Mouse (Mus musculus) forebrain, embryonic 13.5 days (tissue): Measurements from ENCODE around the gene Marf1. TPM values are rescaled to one million over a fixed set of nuclear protein-coding genes. Genes with fewer than 3 reads are reported as not detected.

Experiments
- ATAC-seq: fragments of 200-750 bp; cut with Nextera tagmentation; 2 replicates; pipeline ENCODE4 v1.8.0; 2017
- H3K27ac ChIP-seq: fragments of 300-500 bp; sonication (generic); 2 replicates; pipeline ENCODE4 v1.5.1; 2015; ENCODE audit warnings: inconsistent platforms, mild to moderate bottlenecking, moderate library complexity
- H3K27me3 ChIP-seq: fragments of 300-500 bp; sonication (generic); 2 replicates; pipeline ENCODE4 v1.6.1; 2015; ENCODE audit warnings: mild to moderate bottlenecking, inconsistent platforms
- H3K36me3 ChIP-seq: fragments of 300-500 bp; sonication (generic); 2 replicates; pipeline ENCODE4 v1.6.1; 2015; ENCODE audit warnings: mild to moderate bottlenecking, inconsistent platforms; ENCODE audit not compliant: poor library complexity, severe bottlenecking
- H3K4me1 ChIP-seq: fragments of 300-500 bp; sonication (generic); 2 replicates; pipeline ENCODE4 v1.6.1; 2015; ENCODE audit warnings: inconsistent platforms
- H3K4me2 ChIP-seq: fragments of 300-500 bp; sonication (generic); 2 replicates; pipeline ENCODE4 v1.6.1; 2015; ENCODE audit warnings: inconsistent platforms, mild to moderate bottlenecking, moderate library complexity
- H3K4me3 ChIP-seq: fragments of 300-500 bp; sonication (generic); 2 replicates; pipeline ENCODE4 v1.5.1; 2015; ENCODE audit warnings: mild to moderate bottlenecking, inconsistent platforms
- H3K9ac ChIP-seq: fragments of 300-500 bp; sonication (generic); 2 replicates; pipeline ENCODE4 v1.6.1; 2015; ENCODE audit warnings: mild to moderate bottlenecking, inconsistent platforms
- H3K9me3 ChIP-seq: fragments of 300-500 bp; sonication (generic); replicated peaks from 2 replicates; pipeline ENCODE4 v1.6.1; 2016; ENCODE audit warnings: inconsistent platforms
- WGBS: fragments of 180-500 bp; shearing (Covaris S2); methylation state at CpG from one replicate; pipeline ENCODE4 v1.1.7; 2015; 5-methylcytosine and 5-hydroxymethylcytosine counted together
- polyA plus RNA-seq: library from polyadenylated mRNA; unstranded; fragments of >200 nt; fragmentation: Nextera tagmentation; extraction: Ambion mirVana; gene quantifications from 2 replicates; pipeline ENCODE4 v1.2.1, GENCODE M21; 2015

Gene Marf1
- polyA plus RNA-seq, 1 experiment from 2014 or later = 17.1 TPM

GRCm38 (mm10) chr16:14131838-14132237 lies 31.3 kb downstream of the Marf1 start:
- H3K36me3 ChIP-seq = peaks cover 99% of the 10 kb centered on the region
- WGBS = 91% methylated on average over 5 of the region's 5 CpGs

GRCm38 (mm10) chr16:14131376-14131775 lies 31.8 kb downstream of the Marf1 start:
- H3K4me3 ChIP-seq = no peak overlapping the region
- WGBS = 84% methylated on average over 3 of the region's 3 CpGs
- 0 out of 2 replicates have a peak, but pooled peaks have one; percentile 36 for ATAC-seq
- H3K36me3 ChIP-seq = peaks cover 99% of the 10 kb centered on the region
- H3K4me1 ChIP-seq = no peaks in the 10 kb centered on the region
- no peak overlapping the region for H3K9ac ChIP-seq
- H3K9me3 ChIP-seq = no peaks in the 10 kb centered on the region
- H3K4me2 ChIP-seq = no peak overlapping the region
- H3K27me3 ChIP-seq = no peaks in the 10 kb centered on the region
- no peak overlapping the region for H3K27ac ChIP-seq

More at GRCm38 (mm10) chr16:14131838-14132237, 31.3 kb downstream of the Marf1 start:
- no peak for ATAC-seq
- no peak overlapping the region for H3K9ac ChIP-seq
- no peak overlapping the region for H3K4me2 ChIP-seq
- no peak overlapping the region for H3K27ac ChIP-seq
- H3K9me3 ChIP-seq = no peaks in the 10 kb centered on the region
- no peak overlapping the region for H3K4me3 ChIP-seq
- H3K4me1 ChIP-seq = no peaks in the 10 kb centered on the region
- no peaks in the 10 kb centered on the region for H3K27me3 ChIP-seq

- Histone ChIP-seq H3K9ac (no peak overlapping the region), H3K27ac (no peak overlapping the region), H3K36me3 (peaks cover 99% of the 10 kb centered on the region), H3K9me3 (no peaks in the 10 kb centered on the region), H3K4me2 (no peak overlapping the region), H3K27me3 (no peaks in the 10 kb centered on the region), H3K4me1 (no peaks in the 10 kb centered on the region), H3K4me3 (no peak overlapping the region)
- ATAC-seq = no peak
- WGBS = 91% methylated on average over 7 of the region's 7 CpGs
Measured at GRCm38 (mm10) chr16:14130796-14131195, 32.4 kb downstream of the Marf1 start.

DNA sequence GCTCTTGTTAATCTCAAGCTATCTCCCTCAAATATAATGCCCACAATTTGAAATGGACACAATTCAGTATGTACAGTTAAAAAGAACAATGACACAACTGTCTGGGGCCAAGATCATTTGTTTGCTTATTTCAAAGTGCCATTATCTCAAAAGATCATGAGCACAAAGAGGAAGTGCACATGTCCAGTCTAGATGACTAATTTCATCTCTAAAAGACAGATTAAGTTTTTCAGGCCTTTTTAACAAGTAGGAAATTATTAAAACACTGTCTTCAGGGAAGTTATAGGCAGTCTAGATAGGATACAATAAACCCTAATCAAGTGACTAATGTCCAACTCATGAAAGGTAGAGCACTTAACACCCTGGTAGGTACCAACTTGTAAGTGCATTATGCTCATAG lies 34.2 kb downstream of the Marf1 start:
- Histone ChIP-seq H3K4me1 (no peaks in the 10 kb centered on the region), H3K4me3 (no peak overlapping the region), H3K36me3 (peaks cover 99% of the 10 kb centered on the region), H3K4me2 (no peak overlapping the region), H3K9ac (no peak overlapping the region), H3K9me3 (no peaks in the 10 kb centered on the region), H3K27ac (no peak overlapping the region), H3K27me3 (no peaks in the 10 kb centered on the region)
- ATAC-seq = no peak

GRCm38 (mm10) chr16:14125253-14125652 lies 37.9 kb downstream of the Marf1 start:
- Histone ChIP-seq H3K27ac (no peak overlapping the region), H3K4me1 (no peaks in the 10 kb centered on the region), H3K9ac (no peak overlapping the region), H3K36me3 (peaks cover 100% of the 10 kb centered on the region), H3K4me2 (no peak overlapping the region), H3K4me3 (no peak overlapping the region), H3K27me3 (no peaks in the 10 kb centered on the region), H3K9me3 (no peaks in the 10 kb centered on the region)
- WGBS = 94% methylated on average over 1 of the region's 1 CpGs
- no peak for ATAC-seq

- no peaks in the 10 kb centered on the region for H3K27me3 ChIP-seq
- no peaks in the 10 kb centered on the region for H3K9me3 ChIP-seq
- H3K36me3 ChIP-seq = peaks cover 99% of the 10 kb centered on the region
- no peak overlapping the region for H3K27ac ChIP-seq
- no peak for ATAC-seq
- no peak overlapping the region for H3K4me2 ChIP-seq
- no peak overlapping the region for H3K4me3 ChIP-seq
- WGBS = over 99% methylated on average over 7 of the region's 7 CpGs
- H3K4me1 ChIP-seq = no peaks in the 10 kb centered on the region
- H3K9ac ChIP-seq = no peak overlapping the region
Measured at GRCm38 (mm10) chr16:14124709-14125108, 38.4 kb downstream of the Marf1 start.

- Histone ChIP-seq H3K27me3 (no peaks in the 10 kb centered on the region), H3K9me3 (no peaks in the 10 kb centered on the region), H3K4me1 (no peaks in the 10 kb centered on the region), H3K36me3 (peaks cover 91% of the 10 kb centered on the region), H3K4me2 (no peak overlapping the region), H3K4me3 (no peak overlapping the region), H3K9ac (no peak overlapping the region), H3K27ac (no peak overlapping the region)
- 84% methylated on average over 2 of the region's 2 CpGs for WGBS
- ATAC-seq = no peak
Measured at GRCm38 (mm10) chr16:14123901-14124300, 39.2 kb downstream of the Marf1 start.

- H3K4me1 ChIP-seq = no peaks in the 10 kb centered on the region
- H3K27ac ChIP-seq = no peak overlapping the region
- no peaks in the 10 kb centered on the region for H3K9me3 ChIP-seq
- H3K4me3 ChIP-seq = no peak overlapping the region
- no peak overlapping the region for H3K4me2 ChIP-seq
- H3K9ac ChIP-seq = no peak overlapping the region
- no peaks in the 10 kb centered on the region for H3K27me3 ChIP-seq
- ATAC-seq = no peak
- peaks cover 79% of the 10 kb centered on the region for H3K36me3 ChIP-seq
Measured at GRCm38 (mm10) chr16:14122586-14122985, 40.6 kb downstream of the Marf1 start.

- 97% methylated on average over 7 of the region's 7 CpGs for WGBS
- H3K27me3 ChIP-seq = no peaks in the 10 kb centered on the region
- ATAC-seq = no peak
- H3K27ac ChIP-seq = no peak overlapping the region
- H3K9me3 ChIP-seq = no peaks in the 10 kb centered on the region
- no peak overlapping the region for H3K4me3 ChIP-seq
- H3K4me2 ChIP-seq = no peak overlapping the region
- H3K4me1 ChIP-seq = no peaks in the 10 kb centered on the region
- H3K9ac ChIP-seq = no peak overlapping the region
- peaks cover 79% of the 10 kb centered on the region for H3K36me3 ChIP-seq
Measured at GRCm38 (mm10) chr16:14121563-14121962, 41.6 kb downstream of the Marf1 start.

GRCm38 (mm10) chr16:14120941-14121340 lies 42.2 kb downstream of the Marf1 start:
- Histone ChIP-seq H3K4me2 (no peak overlapping the region), H3K27me3 (no peaks in the 10 kb centered on the region), H3K4me1 (no peaks in the 10 kb centered on the region), H3K27ac (no peak overlapping the region), H3K4me3 (no peak overlapping the region), H3K9me3 (no peaks in the 10 kb centered on the region), H3K36me3 (peaks cover 79% of the 10 kb centered on the region), H3K9ac (no peak overlapping the region)
- ATAC-seq = no peak
- WGBS = 97% methylated on average over 5 of the region's 5 CpGs

DNA sequence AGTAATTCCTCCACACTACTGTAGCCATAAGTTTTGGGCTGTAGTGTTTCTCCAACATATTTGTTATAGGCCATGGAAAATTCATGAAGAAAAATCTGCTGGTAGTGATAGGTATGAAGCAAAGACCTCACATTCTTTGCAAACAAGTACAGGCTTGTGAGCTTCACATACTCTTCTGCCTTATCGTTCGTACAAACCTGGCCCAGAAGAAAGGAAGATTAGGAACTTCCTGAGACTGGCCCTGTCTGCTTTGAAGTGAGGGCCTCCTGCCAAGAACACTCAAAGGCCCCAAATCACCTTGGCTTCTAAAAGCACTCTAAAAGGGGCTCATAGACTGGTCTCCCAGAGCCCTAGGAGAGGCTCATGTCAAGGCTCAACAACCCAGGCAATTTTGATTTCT lies 45.9 kb downstream of the Marf1 start:
- 90% methylated on average over 2 of the region's 2 CpGs for WGBS

DNA sequence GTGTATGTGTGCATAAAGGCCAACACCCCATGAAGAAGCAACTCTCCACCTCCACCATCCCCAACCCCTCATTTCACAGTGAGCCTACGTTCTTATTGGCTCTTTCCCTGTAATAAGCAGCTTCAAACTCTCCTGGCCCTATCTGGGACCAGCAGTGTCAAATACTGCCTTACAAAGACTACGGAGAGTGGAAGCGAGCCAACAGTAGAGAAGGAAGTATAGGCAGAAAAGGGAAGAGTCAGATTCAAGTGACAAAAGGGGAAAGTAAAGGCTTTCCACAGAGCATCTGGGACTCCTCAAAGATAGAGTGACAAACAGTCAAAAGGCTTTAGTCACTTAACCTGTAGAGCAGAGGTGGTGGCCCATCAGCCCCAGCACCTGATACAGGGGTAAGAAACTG lies 50.4 kb downstream of the Marf1 start:
- 94% methylated on average over 3 of the region's 3 CpGs for WGBS
- Histone ChIP-seq H3K36me3 (peaks cover 86% of the 10 kb centered on the region), H3K4me2 (no peak overlapping the region)

More for the DNA sequence above, 45.9 kb downstream of the Marf1 start:
- Histone ChIP-seq H3K4me1 (no peaks in the 10 kb centered on the region), H3K4me2 (no peak overlapping the region), H3K27ac (no peak overlapping the region), H3K4me3 (no peak overlapping the region), H3K9me3 (no peaks in the 10 kb centered on the region), H3K27me3 (no peaks in the 10 kb centered on the region), H3K9ac (no peak overlapping the region), H3K36me3 (peaks cover 73% of the 10 kb centered on the region)
- ATAC-seq = no peak

GRCm38 (mm10) chr16:14112133-14112532 lies 51.0 kb downstream of the Marf1 start:
- Histone ChIP-seq H3K27ac (no peak overlapping the region), H3K36me3 (peaks cover 80% of the 10 kb centered on the region), H3K9me3 (no peaks in the 10 kb centered on the region), H3K27me3 (no peaks in the 10 kb centered on the region), H3K4me2 (no peak overlapping the region), H3K4me1 (no peaks in the 10 kb centered on the region), H3K9ac (no peak overlapping the region), H3K4me3 (no peak overlapping the region)
- WGBS = 88% methylated on average over 2 of the region's 2 CpGs
- ATAC-seq = no peak

More for the DNA sequence above, 50.4 kb downstream of the Marf1 start:
- H3K9me3 ChIP-seq = no peaks in the 10 kb centered on the region
- no peak overlapping the region for H3K9ac ChIP-seq
- H3K27me3 ChIP-seq = no peaks in the 10 kb centered on the region
- no peak overlapping the region for H3K27ac ChIP-seq
- ATAC-seq = no peak
- H3K4me1 ChIP-seq = no peaks in the 10 kb centered on the region
- H3K4me3 ChIP-seq = no peak overlapping the region
